Mouse (Mus musculus) lung, postnatal 0 days (tissue): Measurements from ENCODE around the gene Gmppa.

Experiments used
- CTCF ChIP-seq: IDR thresholded peaks from 2 replicates; pipeline ENCODE4 v1.5.1; 2016; ENCODE audit warnings: antibody characterized with exemption, mild to moderate bottlenecking
- EP300 ChIP-seq: IDR thresholded peaks from 2 replicates; pipeline ENCODE4 v1.6.1; 2016; ENCODE audit warnings: antibody characterized with exemption, mild to moderate bottlenecking, control low read depth

DNA sequence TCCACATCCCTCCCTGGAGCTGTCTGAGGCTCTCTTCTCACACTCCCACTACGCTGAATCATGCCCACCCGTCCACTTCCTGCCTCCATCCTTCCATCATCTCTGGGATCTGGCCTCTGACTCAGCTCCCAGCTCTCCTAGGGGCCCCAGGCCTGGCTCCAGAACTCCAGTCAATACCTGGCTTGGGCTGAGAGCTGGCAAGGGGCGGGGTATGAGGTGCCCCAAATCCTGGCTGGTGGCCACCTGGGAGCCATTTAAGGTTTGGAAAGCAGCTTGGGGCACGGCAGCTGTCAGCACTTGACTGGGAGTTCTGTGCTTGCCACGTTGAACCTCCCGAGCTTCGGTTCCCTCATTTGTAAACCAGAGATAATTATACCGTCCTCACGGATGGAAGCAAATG, 42.6 kb upstream of the Gmppa start:
- no peak for TF ChIP-seq CTCF
- TF ChIP-seq EP300: no peak
